Mouse (Mus musculus) megakaryocyte, embryonic 14.5 days (primary cell): ENCODE data around the gene Frmd4b.

Source experiments
- FLI1 ChIP-seq: IDR thresholded peaks from 2 replicates; pipeline ENCODE4 v1.6.1; 2012; ENCODE audit warnings: low read length, inconsistent platforms, mixed read lengths
- GATA1 ChIP-seq: IDR thresholded peaks from 3 replicates; pipeline ENCODE4 v1.6.1; 2012; ENCODE audit warnings: mixed read lengths, low read length, inconsistent platforms, borderline replicate concordance

GRCm38 (mm10) chr6:97655986-97656385, 38.6 kb upstream of the Frmd4b start:
- no peak for TF ChIP-seq GATA1
- TF ChIP-seq FLI1 = no peak
